Mouse (Mus musculus) thymus, postnatal 36 days (tissue): Measurements from ENCODE around the gene Lrpap1.

Experiments used
- DNase-seq, 2 experiments: peaks; one replicate each; pipeline ENCODE4 v3.0.0; 2022; ENCODE audit warnings: mixed read lengths in 2 of 2

The Lrpap1 gene

DNA sequence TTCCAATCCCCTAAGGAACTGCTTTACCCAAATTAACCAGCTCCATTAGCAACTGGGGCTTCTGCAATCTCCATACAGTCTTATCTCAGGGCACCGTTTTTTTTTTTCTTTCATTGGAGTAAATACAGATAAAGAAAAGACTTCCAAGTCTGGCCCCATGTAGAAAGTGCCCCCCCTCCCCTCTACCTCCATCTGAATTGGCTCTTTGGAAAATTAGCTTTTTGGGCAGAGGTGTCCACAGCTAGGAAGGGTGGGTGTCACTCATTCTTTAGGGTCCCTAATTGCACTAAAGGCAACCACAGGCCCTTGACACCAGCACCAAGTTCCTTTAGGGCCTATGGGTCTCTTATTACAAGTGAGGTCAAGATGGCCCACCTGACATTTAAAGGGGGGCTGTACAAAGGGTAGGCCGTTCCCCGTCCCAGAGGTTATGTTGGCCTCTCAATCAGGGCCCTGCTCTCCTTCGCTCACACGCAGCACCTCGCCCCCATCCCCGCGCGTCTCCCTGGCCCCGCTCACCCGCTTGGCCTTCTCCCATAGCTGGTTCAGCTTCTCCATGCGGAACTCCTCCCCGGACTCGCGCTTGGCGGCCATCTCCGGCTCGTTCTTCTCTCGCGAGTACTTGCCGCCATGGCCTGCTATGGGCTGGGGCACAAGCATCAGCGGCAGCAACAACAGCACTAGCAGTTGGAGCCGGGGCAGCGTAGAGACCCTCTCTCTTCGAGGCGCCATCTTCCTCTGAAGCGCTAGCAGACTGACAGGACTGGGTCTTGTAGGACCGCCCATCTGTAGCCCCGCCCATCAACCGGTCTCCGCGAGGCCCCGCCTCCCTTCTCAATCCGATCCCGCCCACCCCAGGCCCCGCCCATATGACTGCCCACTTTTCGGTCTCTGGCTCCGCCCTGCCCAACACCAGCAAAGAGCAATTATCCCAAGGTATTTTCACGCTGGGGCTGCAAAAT, at the start of gene Lrpap1:
TSS of gene Lrpap1 (minus strand) at position 807 of the 962 bp plus-strand sequence.
- peak; percentile 84 to 89 for DNase-seq

DNA sequence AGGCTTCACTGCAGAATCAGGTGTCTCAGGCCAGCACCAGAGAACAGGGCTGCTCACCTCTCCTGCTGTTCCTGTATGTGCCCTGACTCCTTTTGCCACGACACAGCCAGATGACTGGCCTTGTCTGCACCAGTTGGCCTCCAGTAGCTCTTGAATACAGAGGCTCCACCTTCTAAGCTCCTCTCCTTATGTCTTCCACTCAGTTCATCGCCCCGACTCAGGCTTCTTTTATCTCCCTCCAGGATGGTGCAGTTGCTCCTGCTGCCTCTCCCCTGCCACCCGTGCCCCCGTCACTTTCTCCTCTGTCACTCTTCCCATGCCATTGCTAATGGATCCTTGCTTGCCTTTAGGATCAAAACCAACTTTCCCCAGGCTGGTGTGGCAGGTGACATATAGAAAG, 44.4 kb upstream of the Lrpap1 start:
- no peak for DNase-seq

DNA sequence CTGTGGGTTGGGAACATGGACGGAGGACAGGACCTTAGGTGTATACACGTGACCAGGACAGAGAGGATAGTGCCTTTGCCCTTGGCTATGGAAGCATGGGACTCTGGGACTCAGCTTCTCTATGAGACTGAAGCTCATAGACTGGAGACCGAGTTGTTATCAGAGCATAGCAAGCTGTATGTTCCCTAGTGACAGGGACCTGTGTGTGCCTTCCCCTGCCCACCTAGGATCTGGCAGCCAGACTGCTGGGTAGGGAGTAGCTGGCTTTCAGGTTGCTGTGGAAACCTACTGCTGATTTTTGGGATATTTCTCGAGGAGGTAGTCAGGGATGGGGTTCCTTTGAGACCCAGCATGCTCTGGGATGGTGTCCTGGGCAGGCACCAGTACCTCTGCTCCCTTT, 44.0 kb upstream of the Lrpap1 start:
- DNase-seq, result no peak

DNA sequence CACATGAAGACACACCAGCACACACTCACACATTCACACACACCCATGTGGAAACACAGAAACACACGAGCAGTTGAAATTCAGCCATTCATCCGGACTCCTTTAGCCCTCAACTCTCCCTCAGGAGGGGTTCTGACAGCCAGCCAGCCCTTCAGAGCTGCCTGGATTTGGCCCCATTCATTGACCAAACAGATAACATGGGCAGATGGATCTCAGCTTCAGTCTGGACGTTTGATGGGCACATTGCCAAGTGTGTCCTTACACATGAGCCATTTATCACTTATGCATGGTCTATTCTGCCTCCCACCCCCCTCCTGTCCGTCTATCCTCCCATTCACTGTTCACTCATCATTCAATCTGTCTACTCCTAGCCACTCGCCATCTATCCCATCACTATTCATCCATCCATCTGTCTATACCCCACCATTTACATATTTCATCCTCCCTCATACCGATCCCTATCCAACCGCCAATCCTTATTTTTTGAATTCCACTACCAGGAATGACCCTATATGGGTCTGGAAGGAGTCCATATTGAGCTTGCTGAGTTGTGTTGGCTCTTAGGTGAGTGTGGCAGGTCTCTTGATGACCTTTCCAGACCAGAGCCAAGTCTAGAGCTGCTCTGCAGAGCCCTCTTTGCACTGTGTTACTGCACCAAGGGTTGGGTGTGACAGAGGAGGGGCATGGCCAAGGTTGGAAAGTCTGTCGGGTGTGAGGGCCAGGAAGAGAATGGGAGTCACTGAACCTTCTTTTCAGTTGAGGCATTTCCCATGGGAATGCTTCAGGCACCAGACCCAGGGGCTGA, 42.6 kb upstream of the Lrpap1 start:
- DNase-seq, result no peak

DNA sequence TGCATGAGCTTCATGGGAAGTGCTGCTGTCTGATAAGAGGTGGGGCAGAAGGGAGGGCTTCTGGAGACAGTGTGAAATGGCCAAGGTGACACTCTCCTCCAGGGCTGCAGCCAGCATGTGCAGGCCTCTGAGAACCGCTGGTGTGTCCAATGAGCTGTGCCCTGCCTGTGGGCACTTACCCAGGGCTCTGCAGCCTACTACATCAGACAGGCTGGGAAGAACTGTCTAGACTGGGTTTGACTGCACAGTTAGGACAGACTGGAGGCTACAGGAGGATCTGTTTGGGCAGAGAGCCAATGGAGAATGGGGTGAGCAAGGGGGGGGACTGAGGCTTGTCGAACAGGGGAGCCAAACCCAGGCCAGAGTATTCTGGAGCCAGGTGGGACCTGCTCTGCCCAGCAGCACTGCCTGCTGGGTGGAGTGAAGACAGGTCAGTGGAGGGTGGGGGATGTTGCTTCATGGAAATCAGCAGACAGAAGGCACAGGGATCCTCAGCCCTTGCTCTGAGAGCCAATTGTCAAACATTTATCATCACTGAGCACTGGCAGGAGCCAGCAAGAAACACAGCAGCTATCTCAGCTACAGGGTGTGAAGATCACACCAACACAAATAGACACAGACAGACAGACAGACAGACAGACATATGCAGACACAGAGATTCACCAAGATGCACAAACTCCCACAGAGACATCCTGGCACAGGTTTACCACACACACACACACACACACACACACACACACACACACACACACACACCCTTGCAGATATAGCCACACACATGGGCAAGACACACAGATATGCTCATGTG, 41.8 kb upstream of the Lrpap1 start:
- DNase-seq, result no peak

DNA sequence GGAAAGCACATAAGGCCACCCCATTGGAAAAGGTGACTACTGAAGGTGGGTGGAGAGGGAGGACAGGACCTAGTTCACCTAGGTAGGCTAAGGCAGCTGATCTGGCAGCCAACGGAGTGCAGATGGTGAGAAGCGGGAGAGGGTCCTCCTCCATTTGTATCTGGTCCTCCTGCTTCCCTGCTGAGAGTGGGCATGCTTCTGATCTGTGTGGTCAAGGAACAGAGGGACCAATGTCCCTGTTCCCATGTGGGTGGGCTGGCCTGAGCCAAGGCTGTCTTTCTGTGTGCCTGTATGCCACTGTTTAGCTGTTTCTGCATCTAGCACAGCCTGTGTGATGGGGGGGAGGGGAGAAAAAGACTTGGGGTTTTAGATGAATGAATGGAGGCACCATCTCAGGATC, 41.2 kb upstream of the Lrpap1 start:
- no peak for DNase-seq

DNA sequence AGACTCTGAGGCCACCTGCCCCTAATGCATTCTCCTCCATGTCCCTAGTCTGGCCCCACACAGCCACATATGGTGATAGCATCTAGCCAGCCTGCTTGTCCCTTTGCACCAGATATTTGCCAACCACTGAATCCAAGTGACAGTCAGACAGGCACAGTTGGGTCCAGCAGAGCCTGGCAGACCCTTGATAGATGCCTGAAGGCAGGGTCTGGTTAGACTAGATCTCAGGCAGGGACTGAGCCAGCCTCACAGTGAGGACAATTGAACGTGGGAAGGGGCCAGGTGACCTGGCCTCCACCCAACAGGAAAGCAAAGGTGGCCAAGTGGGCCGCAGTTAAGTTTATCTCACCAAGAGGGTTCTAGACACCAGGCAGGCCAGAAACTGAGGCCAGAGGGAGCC, 39.1 kb upstream of the Lrpap1 start:
- DNase-seq, result no peak

DNA sequence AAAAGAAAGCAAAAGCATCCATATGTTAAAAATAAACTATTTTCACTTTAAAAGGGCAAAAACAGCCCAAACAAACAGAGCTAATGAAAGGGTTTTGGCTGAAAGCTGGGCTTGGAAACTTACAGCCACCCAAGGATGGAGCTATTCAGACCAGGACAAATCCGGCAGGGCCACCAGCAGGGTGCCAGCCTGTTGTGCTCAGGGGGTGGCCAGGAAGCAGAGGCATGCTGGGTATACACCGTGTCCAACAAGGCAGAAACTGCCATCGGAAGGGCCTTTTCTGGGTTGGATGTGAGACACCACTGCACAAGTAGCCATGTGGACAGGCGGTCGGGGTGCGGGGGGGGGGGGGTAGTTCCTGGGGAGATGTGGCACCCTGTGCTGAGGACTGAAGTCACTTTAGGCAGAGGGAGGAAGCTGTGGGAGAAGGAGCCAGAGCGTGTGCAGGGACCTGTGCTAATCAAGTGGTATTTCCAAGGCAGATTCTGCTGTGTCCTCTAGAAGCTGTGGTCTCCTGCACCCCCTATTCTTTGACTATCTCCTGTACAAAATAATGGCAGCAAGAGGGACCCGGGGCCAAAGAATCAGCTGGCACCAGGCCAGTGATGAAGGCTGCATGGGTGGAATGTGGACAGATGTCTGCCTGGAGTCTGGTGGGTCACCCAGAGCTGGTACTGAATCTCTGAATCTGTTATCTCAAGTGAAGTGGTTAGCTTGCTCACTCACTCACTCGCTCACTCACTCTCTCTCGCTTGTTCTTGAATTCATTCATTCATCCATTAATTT, 38.1 kb upstream of the Lrpap1 start:
- DNase-seq, result no peak

DNA sequence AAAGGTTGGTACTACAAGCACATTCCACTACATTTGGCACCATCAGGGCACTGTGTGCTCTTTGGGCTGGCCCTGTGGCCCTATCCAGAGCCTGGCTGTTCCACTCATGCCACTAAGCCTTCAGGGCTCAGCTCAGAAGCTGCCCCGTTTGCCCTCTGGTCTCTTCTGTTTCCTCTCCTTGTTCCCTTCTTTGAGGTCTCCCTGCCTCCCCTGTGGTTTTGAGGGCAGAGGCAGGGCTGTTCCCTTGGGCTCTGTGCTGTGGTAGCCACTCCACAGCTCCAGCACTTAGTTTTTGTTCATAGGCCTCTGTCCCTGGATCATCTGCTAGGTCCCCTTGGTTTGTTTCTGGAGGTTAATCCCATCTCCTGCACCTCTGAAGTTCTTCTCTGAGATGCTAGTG, 37.3 kb upstream of the Lrpap1 start:
- no peak for DNase-seq

DNA sequence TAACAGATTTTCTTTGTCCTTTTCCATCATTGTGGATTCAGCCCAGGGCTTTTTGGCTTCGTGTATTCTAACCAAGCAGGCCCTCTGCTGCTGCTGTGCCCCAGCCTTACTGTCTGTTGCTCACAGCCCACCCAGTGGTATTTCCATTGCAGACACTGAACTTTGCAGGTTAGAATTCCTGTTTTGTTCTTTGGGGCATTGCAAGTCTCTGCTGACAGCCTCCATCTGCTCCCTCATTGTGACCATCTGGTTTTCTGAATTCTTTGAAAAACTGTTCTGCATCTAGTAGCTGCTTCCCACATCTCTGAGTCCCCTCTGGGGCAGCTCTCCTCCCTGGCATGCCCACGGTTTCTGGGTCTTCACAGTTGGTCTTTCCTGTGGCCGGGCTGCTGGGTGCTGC, 35.8 kb upstream of the Lrpap1 start:
- DNase-seq, result no peak

DNA sequence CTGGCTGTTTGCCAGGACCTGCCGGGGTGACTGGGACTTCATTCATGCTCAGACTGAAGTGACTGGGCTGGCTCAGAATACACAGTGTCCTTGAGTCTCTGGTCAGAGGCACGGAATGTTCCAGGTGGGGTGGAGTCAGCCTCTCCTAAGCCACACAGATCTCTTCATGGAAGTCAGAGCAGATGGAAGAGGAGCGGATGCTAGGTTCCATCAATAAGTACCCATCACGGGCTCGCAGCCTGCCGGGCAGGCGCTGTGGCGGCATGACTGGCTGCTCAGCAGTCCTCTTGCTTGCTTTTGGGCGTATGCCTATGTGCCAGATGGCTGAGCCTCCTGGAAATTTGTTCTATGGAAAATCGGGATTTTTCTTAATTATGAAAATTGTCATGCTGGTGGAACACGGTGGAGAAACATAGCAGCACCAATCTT, 32.6 kb upstream of the Lrpap1 start:
- no peak for DNase-seq

DNA sequence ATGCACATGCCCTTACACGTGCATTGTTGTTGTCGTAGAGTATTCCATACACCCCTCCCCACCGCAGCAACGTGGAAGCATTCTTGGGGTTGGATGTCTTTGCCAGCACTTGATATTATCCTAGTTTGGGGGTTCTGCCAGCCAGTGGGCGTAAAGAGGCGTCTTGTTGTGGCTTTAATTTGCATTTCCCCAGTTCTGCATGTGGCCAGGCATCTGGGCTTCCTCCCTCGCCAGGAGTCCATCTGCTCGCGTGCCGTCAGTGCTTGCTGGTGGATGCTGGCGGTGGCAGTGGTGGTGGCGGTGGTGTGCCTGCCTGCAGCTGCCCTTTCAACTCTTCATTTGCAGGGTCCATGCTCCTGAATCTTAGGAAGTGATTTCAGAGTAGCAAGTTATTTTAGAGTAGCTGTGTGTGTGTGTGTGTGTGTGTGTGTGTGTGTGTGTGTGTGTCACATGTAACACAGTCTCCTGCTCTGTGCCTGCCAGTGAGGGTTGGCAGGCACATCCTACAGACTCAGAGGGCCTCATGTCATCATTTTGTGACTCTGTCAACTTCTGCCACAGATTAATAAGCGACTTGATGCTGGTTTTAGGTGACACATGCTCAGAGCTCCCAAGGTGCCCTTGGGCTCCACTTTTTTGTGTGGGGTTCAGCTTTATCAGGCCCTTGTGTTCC, 32.1 kb upstream of the Lrpap1 start:
- DNase-seq, result no peak

DNA sequence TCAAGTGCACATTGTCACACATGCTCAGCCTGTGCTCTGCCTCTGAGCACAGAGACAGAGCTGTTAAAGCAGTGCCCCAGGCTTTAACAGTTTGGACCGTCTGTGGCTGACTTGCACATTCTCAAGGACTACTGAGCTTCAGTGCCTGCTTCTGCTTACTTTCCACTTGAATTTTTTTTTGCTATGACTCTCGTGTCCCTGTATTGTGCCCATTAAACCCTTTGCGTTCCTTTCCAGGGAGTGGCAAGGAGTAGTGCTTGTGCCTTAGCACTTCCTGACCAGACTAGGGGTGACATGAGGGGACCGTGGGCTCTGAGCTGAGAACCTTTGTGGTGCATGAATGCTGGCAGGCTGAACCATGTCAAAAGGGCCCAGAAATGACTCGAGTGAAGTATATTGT, 30.3 kb upstream of the Lrpap1 start:
- no peak for DNase-seq

DNA sequence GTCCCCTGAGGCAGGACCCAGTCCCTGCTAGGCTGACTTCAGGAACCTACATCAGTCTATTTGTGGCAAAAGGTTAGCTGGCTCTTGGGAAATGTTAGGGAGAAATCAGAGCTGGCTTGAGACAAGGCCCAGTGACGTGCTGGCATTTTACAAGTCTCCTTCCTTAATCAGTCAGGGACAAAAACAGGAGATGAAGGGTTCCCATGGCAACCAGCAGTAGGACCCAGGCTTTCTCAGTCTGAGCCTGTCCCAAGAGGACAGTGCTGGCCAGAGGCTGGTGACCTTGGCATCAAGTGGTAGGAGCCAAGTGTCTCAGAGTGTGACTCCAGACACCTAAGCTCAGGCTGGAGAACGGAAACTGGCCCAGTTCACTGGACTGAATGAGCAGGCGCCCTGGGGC, 28.7 kb upstream of the Lrpap1 start:
- DNase-seq, result no peak

DNA sequence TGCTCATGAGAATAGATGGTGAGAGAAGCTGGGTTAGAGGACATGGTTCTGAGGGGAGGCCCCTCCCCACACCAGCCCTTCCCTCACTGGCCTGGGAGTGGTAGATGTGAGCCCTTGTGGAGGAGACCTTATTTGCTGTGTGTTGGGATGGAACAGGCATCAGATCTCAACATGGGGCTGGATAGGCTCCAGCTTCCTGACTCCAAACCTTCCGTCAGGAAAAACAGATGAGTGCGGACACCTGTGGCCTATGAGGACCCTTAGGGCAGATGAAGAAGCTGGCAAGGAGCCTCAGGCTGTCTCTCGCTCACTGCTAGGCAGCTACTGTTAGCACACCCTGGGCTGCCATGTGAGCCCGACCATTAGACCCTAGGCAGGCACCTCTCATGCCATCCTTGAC, 27.9 kb upstream of the Lrpap1 start:
- DNase-seq, result no peak

DNA sequence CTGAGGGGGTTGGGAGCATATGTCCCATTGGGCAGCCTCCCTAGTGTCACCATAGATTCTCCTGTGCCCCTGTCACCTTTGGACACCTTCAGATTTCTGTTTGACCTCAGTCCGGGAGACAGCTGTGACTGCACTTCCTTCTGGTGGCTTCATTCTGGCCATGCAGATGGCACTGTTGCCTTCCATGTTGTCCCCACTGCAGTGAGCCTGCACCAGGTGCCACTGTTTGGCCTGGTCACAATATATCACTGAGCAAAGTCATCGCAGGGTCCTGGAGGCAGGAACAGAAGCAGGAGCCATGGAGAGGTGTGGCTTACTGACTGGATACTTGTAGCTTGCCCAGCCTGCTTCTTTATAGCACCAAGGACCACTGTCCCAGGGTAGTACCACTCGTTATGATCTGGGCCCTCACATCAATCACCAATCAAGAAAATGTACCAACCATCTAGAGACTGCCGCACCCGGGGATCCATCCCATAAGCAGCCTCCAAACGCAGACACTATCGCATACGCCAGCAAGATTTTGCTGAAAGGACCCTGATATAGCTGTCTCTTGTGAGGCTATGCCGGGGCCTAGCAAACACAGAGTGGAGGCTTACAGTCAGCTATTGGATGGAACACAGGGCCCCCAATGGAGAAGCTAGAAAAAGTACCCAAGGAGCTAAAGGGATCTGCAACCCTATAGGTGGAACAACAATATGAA, 26.9 kb upstream of the Lrpap1 start:
- no peak for DNase-seq

DNA sequence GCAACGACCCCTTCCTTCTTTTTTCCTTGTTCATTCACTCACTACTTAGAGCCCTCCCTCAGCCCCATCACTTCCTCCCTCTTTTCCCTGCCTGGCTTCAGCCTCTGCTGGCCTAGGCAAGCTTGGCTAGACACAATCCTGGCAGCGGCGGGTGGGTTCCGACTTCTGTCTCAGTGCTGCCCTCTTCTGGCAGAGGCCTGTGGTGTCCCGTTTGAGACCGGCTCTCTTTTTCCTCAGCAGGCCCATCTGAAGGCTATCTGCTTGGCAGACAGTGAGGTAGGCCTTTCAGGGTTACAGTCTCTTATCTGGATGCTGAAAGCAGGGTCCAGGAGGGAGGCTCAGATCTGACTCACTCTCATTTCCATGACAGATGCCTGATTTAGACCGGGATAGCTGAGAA, 26.2 kb upstream of the Lrpap1 start:
- peak; percentile 60 to 67 for DNase-seq

DNA sequence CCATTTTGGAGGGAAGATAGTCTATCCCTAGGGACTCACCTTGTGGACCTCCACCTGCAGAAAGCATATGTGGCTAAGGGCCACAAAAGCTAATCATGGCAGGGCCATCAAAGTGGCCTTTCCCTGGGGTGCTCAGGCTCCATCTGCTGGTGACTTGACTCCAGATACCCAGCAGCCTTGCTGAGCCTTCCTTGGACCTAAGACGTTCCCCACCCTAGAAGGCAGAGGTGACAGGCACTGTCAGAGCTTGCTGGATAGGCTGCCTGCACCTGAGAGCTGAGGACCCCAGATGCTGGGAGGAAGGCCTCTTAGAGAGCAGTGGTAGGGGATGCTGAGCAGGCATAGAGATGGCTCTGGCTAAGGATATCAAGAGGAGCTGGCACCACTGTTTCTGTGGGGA, 25.7 kb upstream of the Lrpap1 start:
- no peak for DNase-seq

DNA sequence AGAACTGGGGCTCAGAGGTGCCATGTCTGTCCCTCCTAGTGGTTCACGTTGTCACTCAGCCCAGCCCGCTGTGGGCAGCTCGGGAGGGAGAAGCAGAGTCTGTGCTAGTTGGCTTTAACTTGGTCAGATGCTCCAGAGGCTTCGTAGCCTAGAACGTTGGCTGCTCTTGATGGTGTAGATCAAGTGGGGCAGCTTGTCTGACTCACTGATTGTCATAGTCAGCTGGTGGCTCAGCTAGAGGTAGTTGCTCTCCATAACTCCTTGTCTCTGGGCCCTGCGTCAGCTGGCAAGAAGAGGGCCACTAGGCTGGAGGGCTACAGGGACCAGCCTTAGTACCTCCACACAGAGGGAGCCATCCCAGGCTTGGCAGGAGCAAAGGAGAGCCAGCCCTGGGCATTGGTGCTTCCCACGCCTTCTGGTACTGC, 24.2 kb upstream of the Lrpap1 start:
- DNase-seq, result no peak

DNA sequence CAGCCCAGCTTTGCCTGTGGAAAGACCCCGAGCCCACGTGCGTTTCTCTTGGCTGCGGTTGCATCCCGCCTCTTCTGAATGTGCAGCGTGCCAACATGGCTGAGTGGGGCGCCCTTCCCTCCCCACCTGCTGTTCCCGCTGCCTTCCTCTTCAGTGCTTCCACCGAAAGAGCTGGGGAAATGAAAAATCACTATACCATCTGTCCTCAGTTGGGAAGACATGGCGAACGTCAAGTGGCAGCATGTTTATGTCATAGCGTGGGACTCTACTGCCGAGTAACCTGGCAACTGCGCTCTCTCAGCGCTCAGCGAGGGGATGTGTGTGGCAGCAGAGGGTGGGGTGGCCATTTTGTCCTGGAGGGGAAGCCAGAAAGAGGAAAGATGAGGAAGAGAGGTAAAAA, 23.6 kb upstream of the Lrpap1 start:
- DNase-seq, result no peak

DNA sequence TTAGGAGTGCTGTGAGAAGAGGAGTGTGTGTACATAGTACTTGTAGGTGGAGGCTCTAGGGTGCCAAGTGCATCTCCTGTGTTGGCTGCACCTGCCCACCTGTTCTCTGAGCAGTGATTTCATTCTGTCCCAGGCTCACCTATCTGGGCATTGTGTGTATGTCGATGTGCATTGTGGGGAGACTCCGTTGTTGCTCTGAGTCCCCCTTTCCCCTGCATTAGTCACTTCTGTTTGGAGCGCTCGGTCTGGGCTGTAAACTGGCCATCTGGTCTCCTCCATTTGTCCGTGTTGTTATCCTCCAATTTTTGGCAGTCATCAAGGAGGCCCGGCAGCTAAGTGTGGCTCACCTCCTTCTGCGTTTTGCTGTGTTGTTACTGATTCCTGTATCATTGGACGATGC, 14.5 kb upstream of the Lrpap1 start:
- DNase-seq, result no peak
